Mouse (Mus musculus): ENCODE data around the gene Cdh26.

DNA sequence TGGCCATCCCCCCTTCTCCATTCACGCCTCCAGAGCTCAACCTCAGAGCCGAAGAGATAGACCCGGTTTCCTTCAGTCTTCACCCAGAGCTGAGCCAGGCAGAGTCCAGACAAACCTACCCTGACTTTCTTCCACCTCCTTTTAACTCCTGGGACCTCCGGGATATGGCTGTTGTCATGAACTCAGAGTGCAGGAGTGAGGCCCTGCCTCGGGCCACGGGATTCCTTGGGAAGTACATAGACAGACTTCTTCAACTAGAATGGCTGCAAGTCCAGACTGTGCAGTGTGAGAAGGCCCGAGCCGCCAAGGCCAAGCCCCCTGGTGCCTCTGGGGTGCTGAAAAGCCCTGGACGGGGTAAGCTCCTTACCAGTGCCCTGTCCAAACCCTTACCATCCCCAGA is 9.8 kb upstream of the Cdh26 start:
- TF ChIP-seq MXI1 (IDR thresholded peaks at IDR 0.05; ENCODE audit: low read depth, low read length) (no peak), MAX (IDR thresholded peaks at IDR 0.05; ENCODE audit: low read length) (no peak), EP300 (IDR thresholded peaks at IDR 0.05; ENCODE audit: low read depth in 1 of 2, low read length in 2 of 2) (no peak), POLR2A (IDR thresholded peaks at IDR 0.05; ENCODE audit: control insufficient read depth in 1 of 2, insufficient read depth in 1 of 2, low read depth in 1 of 2, low read length in 2 of 2, poor library complexity in 1 of 2) (no peak), CHD2 (IDR thresholded peaks at IDR 0.05; ENCODE audit: low read length) (no peak), SMC3 (IDR thresholded peaks at IDR 0.05; ENCODE audit: low read depth, low read length) (no peak)

All from MEL (cell line).